Mouse (Mus musculus) kidney, embryonic 15.5 days (tissue): ENCODE data around the gene Gins2. TPM values are rescaled to one million over a fixed set of nuclear protein-coding genes. Genes with fewer than 3 reads are reported as not detected.

Experiments used
- ATAC-seq: fragments of 200-750 bp; cut with Nextera tagmentation; replicated peaks from 2 replicates; pipeline ENCODE4 v1.8.0; 2017; ENCODE audit warnings: moderate TSS enrichment; ENCODE audit not compliant: low FRiP score
- H3K27ac ChIP-seq: fragments of 300-500 bp; sonication (generic); 2 replicates; pipeline ENCODE4 v1.5.1; 2015; ENCODE audit warnings: mild to moderate bottlenecking, inconsistent platforms
- H3K27me3 ChIP-seq: fragments of 300-500 bp; sonication (generic); 2 replicates; pipeline ENCODE4 v1.6.1; 2015; ENCODE audit warnings: inconsistent platforms
- H3K36me3 ChIP-seq: fragments of 300-500 bp; sonication (generic); 2 replicates; pipeline ENCODE4 v1.6.1; 2015; ENCODE audit warnings: inconsistent platforms
- H3K4me1 ChIP-seq: fragments of 300-500 bp; sonication (generic); 2 replicates; pipeline ENCODE4 v1.6.1; 2015; ENCODE audit warnings: inconsistent platforms
- H3K4me2 ChIP-seq: fragments of 300-500 bp; sonication (generic); 2 replicates; pipeline ENCODE4 v1.6.1; 2015; ENCODE audit warnings: moderate library complexity, mild to moderate bottlenecking, inconsistent platforms
- H3K4me3 ChIP-seq: fragments of 300-500 bp; sonication (generic); replicated peaks from 2 replicates; pipeline ENCODE4 v1.5.1; 2015; ENCODE audit warnings: mild to moderate bottlenecking, inconsistent platforms
- H3K9ac ChIP-seq: fragments of 300-500 bp; sonication (generic); 2 replicates; pipeline ENCODE4 v1.6.1; 2015; ENCODE audit warnings: mild to moderate bottlenecking, inconsistent platforms
- H3K9me3 ChIP-seq: fragments of 300-500 bp; sonication (generic); replicated peaks from 2 replicates; pipeline ENCODE4 v1.6.1; 2016; ENCODE audit warnings: inconsistent platforms
- WGBS: fragments of 180-500 bp; shearing (Covaris S2); methylation state at CpG from one replicate; pipeline ENCODE4 v1.1.7; 2015; ENCODE audit warnings: mixed read lengths; 5-methylcytosine and 5-hydroxymethylcytosine counted together
- polyA plus RNA-seq: library from polyadenylated mRNA; unstranded; fragments of >200 nt; fragmentation: Nextera tagmentation; extraction: Ambion mirVana; gene quantifications from 2 replicates; pipeline ENCODE4 v1.2.1, GENCODE M21; 2015

Gene Gins2
- polyA plus RNA-seq, 1 experiment from 2014 or later = 107 TPM

DNA sequence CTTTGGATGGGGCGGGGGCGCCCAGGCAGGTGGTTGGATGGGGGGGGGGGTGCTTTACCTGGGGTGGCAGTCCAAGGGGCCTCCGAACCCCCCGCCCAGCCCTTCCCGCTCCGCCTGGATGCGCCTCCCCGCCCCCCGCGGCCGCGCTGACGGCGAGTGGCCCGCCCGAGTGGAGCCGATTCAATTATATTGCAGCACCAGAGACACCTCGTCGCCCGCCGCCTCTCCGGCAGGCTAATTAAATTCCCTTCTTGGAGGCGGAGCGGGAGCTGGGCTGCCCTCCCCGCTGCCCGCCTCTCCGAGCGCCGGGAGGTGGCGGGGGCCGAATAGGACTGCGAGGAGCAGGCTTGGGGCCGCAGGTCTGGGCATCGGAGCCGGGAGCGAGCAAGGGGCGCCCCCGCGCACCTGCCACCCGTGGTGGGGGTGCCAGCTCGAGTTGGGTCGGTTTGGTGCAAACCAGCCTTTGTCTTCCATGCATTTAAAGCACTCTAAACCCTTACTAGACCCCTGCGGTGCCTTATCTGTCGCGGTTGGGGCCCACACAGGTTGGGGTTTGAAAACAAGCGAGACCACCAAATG is 51.2 kb downstream of the Gins2 start:
- ATAC-seq = peak; percentile 14; the same call in 1 of the 2 replicates
- Histone ChIP-seq H3K9me3 (no peaks in the 10 kb centered on the region), H3K27ac (peak overlapping the region; percentile 95), H3K9ac (peak overlapping the region; percentile 62), H3K27me3 (peaks cover 13% of the 10 kb centered on the region; the same call in 1 of the 2 replicates), H3K4me1 (peaks cover 97% of the 10 kb centered on the region), H3K4me2 (peak overlapping the region; percentile 99), H3K36me3 (no peaks in the 10 kb centered on the region), H3K4me3 (peak overlapping the region; percentile 66)
- under 1% methylated on average over 44 of the region's 46 CpGs for WGBS

DNA sequence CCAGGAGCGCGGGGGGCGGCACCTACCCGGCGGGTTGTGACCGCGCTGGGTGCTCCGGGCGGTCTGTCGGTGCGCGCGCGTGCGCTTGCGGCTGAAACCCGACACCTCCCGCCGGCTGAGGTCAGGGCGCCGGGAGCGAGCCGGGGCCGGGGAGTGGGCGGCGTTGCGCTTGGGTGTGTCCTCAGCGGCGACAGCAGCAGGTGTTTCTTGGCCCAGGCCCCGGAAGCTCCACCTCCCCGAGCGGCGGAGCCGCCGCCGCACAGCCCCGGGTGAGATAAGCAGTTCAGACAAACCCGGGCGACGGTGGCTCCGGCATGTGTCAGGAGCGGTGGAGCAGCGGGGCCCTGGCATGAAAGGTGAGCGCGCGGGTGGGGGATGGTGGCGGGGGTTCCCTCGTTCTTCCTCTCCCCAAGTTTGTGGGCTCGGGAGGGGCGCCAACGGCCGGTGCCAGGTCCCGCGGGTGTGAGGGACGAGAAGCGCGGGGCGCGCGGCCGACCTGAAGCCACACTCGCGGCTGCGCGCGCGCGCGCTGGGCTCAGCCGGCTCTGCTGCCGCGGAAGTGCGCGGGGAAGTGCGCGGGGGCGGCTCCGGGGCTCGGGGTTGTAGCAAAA is 51.8 kb downstream of the Gins2 start:
- peaks cover 13% of the 10 kb centered on the region; the same call in 1 of the 2 replicates for H3K27me3 ChIP-seq
- WGBS = under 1% methylated on average over 73 of the region's 79 CpGs
- H3K4me3 ChIP-seq = peak overlapping the region; percentile 66
- peak overlapping the region; percentile 62 for H3K9ac ChIP-seq
- H3K9me3 ChIP-seq = no peaks in the 10 kb centered on the region
- ATAC-seq = peak; percentile 67
- H3K36me3 ChIP-seq = no peaks in the 10 kb centered on the region
- peak overlapping the region; percentile 99 for H3K4me2 ChIP-seq
- peak overlapping the region; percentile 95 for H3K27ac ChIP-seq
- H3K4me1 ChIP-seq = peaks cover 97% of the 10 kb centered on the region

DNA sequence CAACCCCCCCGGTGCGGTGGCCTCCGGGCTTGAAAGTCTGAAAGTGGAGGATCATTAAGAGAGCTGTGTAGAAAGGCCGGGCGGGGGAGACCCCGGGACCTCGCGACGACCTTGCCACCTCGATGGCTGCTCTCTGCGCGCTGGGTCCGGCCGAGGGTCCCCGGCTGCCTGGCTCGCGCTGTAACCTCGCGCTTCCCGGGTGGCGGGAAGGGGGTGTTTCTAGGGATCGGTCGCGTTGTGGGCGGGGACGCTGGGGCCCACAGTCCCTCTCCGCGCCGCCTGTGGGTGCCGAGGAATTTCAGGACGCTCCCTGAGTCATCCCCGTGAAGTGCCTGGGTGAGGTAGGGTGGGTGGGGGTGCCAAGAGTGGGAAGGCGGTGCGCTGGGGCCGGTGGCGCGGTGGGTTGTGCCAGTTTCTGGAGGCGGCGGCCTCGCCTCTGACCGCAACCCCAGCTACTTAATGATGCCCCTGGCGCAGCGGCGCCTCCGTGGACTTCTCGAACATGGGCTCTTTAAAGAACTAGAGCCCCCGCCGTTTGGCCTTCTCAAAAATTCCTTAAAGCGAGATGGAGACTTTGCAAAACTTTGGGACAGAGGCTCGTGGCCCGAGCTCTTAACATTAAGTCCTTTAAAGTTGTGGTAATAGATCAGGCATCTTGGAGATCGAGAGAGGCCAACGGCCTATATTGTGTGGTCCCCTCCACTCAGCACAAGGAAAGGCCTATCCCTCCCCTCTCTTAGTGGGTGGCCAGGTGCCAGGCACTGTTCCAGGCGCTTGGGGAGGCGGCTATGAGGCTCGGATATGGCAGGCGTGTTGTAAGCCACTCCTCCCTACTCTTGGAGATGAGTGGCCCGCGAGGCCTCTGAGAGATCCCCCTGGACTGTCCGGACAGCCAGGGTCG is 52.5 kb downstream of the Gins2 start:
- Histone ChIP-seq H3K4me3 (peak overlapping the region; percentile 66), H3K4me1 (peaks cover 98% of the 10 kb centered on the region), H3K9me3 (no peaks in the 10 kb centered on the region), H3K9ac (peak overlapping the region; percentile 62), H3K27me3 (peaks cover 13% of the 10 kb centered on the region; the same call in 1 of the 2 replicates), H3K4me2 (peak overlapping the region; percentile 99), H3K36me3 (no peaks in the 10 kb centered on the region), H3K27ac (peak overlapping the region; percentile 95)
- ATAC-seq = peak; percentile 33
- WGBS = under 1% methylated on average over 57 of the region's 61 CpGs

DNA sequence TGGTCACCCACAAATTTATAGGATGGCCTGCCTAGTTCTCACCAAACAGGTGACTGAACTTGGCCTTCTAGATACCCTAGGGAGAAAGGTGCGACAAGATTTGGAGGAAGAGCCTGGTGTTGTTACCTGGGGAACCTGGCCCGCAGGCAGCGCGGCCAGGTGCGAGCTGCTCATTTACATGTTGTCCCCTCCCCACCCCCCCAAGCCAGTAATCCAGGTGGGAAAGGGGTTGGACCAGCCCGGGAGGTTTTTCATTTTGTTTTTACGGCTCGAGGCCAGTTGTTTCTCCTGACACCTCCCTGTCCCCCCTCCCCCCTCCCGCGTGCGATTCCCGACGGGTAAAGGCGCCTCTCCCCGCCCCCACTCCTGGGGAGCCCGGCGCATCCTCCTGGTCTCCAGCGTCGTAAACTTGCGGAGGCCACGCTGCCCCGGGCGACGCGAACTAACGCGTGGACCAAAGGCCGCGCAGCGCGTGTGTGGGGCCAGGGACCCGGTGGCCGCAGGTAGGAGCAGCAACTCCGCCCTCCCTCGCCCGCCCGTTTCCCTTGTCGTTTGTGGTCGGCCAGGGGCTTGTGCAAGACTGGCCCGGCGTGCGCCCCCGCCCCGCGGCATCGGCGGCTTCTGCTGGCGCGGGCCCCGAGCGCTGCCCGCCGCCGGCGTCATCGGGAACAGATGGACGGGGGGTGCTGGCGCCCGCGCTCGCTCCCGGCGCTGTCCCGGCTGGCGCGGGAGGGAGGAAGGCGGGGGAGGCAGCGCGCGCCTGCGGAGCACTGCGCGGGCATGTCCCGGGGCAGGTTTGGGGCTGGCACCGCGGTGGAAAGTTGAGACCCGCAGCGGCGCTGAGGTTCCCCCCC is 53.4 kb downstream of the Gins2 start:
- ATAC-seq = no peak
- WGBS = under 1% methylated on average over 77 of the region's 79 CpGs

DNA sequence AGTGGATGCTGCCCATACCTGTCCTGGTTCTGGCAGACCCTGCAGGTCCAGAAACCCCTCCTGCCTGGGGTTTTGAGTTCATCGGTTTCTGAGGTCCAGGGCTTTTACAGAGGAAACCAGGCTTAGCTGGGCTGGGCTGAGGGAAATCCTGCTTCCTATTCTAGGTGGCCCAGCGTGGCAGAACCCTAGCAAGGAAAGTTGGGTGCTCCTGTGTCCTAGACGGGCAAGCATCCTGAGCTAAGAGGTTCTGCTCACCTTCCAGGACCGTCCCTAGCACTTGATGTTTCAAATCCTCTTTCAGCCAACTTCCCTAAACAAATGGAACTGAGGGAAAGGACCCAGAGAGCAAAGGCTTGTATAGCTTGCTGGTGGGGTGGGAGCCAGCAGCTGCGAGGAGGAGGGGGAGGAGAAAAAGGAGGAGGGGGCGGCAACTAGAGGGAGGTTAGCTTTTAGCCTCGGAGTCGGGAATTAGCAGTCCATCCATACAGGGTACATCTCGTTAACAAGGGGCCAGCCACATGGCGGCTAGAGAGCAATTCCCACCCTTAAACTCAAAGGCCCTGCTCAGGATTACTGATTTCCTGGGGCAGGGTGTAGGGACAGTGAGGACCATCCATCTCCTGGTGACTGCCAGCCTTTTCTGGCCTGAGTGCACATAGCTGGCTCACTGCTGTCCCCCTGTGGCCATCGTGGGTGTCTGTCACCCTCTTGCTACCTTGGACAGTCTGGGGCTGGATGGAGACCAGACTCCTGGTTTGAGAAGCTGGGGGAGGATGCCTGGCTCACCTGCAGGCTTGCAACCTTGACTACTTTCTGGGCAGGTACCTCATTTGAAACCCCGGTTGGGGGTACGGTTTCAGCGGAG is 54.4 kb downstream of the Gins2 start:
- 12% methylated on average over 14 of the region's 14 CpGs for WGBS
- Histone ChIP-seq H3K4me1 (peaks cover 88% of the 10 kb centered on the region), H3K36me3 (no peaks in the 10 kb centered on the region), H3K27me3 (peaks cover 13% of the 10 kb centered on the region; the same call in 1 of the 2 replicates), H3K9me3 (no peaks in the 10 kb centered on the region), H3K9ac (no peak overlapping the region), H3K4me3 (no peak overlapping the region), H3K4me2 (peak overlapping the region; percentile 99), H3K27ac (no peak overlapping the region; the same call in 1 of the 2 replicates)
- peak; percentile 52 for ATAC-seq

More for the DNA sequence above, 53.4 kb downstream of the Gins2 start:
- Histone ChIP-seq H3K4me3 (peak overlapping the region; percentile 66), H3K9me3 (no peaks in the 10 kb centered on the region), H3K36me3 (no peaks in the 10 kb centered on the region), H3K27me3 (peaks cover 13% of the 10 kb centered on the region; the same call in 1 of the 2 replicates), H3K4me1 (peaks cover 97% of the 10 kb centered on the region), H3K27ac (peak overlapping the region; percentile 95), H3K9ac (peak overlapping the region; percentile 62), H3K4me2 (peak overlapping the region; percentile 99)

DNA sequence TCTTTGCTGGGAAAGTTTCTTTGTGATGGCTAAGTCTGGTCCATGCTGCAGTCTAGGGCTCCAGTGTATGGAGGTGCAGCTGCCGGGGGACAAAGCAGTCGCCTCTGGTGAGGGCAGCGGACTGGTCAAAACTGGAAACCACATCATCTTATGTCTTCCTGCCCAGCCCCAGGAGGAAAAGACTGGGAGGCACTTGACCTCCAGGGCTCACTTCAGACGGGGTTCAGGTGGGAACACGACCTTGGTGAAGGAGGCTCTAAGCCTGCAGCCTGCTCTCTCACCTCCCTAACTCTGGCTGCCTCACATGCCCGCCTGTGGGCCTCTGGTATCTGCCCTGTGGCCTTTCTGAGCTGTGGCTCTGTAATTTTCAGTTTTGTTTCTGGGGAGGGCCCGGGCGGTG is 55.0 kb downstream of the Gins2 start:
- H3K4me1 ChIP-seq = peaks cover 85% of the 10 kb centered on the region
- no peak for ATAC-seq
- H3K4me3 ChIP-seq = no peak overlapping the region
- H3K9me3 ChIP-seq = no peaks in the 10 kb centered on the region
- no peaks in the 10 kb centered on the region for H3K36me3 ChIP-seq
- no peak overlapping the region for H3K27ac ChIP-seq
- peaks cover 13% of the 10 kb centered on the region; the same call in 1 of the 2 replicates for H3K27me3 ChIP-seq
- H3K9ac ChIP-seq = no peak overlapping the region
- WGBS = 41% methylated on average over 8 of the region's 8 CpGs
- H3K4me2 ChIP-seq = no peak overlapping the region

DNA sequence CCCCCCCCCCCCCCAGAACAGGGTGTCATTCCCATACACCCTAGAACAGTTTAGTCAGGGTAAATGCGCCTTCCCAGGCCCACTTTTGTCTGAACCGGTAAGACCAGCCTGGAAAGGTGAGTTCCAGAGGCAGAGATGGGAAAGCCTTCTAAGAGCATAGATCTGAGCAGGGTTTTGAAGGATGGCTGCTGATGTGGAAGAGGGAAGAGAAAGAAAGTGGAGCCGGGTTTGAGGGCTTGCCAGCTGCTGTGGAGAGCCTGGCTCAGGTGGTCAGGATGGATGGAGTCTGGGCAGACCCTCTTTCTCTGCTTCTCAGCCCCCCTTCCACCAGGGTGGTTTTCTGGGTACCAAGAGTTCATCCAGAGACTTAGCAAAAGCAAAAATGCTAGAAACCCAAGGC is 55.7 kb downstream of the Gins2 start:
- ATAC-seq = no peak
- H3K9me3 ChIP-seq = no peaks in the 10 kb centered on the region
- peaks cover 13% of the 10 kb centered on the region; the same call in 1 of the 2 replicates for H3K27me3 ChIP-seq
- H3K36me3 ChIP-seq = no peaks in the 10 kb centered on the region
- 47% methylated on average over 3 of the region's 3 CpGs for WGBS
- peaks cover 85% of the 10 kb centered on the region for H3K4me1 ChIP-seq
- peak overlapping the region; percentile 74 for H3K27ac ChIP-seq
- no peak overlapping the region; the same call in 1 of the 2 replicates for H3K4me3 ChIP-seq
- H3K4me2 ChIP-seq = peak overlapping the region; percentile 44; the same call in 1 of the 2 replicates
- no peak overlapping the region; the same call in 1 of the 2 replicates for H3K9ac ChIP-seq

DNA sequence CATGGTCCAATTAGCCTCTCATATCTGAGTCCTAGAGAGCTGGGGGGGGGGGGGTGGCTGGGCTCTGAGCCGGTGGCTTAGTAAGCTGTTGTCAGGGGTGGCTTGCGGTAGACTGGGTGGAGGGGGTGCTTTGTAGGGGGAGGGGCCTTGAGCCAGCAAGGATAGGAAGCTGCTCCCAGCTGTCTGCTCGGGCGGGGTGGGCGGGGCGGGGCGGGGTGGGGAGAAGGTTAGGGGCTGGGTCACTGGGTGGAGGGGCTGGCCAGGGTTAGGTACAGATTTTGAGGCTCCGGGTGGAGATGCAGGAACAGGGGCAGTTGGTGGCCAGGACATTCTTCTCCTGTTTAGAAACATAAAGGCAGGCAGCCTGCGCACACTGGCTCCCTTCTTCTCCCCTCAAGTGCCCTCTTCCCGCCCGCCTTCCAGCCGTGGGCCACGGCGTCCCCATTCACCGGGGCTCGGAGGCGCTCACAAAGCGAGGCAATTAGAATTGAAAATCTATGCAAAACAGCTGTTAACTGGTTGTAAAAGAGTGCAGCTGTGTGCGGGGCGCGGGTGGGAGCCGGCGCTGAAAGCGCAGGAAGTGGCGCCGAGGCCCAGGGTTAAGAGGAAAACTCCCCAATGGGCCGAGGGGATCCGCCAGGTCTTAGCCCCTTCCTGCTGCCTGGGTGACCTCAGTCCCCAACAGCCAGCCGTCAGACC is 56.4 kb downstream of the Gins2 start:
- H3K4me3 ChIP-seq = no peak overlapping the region; the same call in 1 of the 2 replicates
- no peaks in the 10 kb centered on the region for H3K36me3 ChIP-seq
- H3K4me1 ChIP-seq = peaks cover 85% of the 10 kb centered on the region
- H3K27me3 ChIP-seq = peaks cover 13% of the 10 kb centered on the region; the same call in 1 of the 2 replicates
- 5% methylated on average over 29 of the region's 29 CpGs for WGBS
- no peak for ATAC-seq
- peak overlapping the region; percentile 44 for H3K4me2 ChIP-seq
- no peak overlapping the region; the same call in 1 of the 2 replicates for H3K9ac ChIP-seq
- H3K9me3 ChIP-seq = no peaks in the 10 kb centered on the region
- H3K27ac ChIP-seq = peak overlapping the region; percentile 74

DNA sequence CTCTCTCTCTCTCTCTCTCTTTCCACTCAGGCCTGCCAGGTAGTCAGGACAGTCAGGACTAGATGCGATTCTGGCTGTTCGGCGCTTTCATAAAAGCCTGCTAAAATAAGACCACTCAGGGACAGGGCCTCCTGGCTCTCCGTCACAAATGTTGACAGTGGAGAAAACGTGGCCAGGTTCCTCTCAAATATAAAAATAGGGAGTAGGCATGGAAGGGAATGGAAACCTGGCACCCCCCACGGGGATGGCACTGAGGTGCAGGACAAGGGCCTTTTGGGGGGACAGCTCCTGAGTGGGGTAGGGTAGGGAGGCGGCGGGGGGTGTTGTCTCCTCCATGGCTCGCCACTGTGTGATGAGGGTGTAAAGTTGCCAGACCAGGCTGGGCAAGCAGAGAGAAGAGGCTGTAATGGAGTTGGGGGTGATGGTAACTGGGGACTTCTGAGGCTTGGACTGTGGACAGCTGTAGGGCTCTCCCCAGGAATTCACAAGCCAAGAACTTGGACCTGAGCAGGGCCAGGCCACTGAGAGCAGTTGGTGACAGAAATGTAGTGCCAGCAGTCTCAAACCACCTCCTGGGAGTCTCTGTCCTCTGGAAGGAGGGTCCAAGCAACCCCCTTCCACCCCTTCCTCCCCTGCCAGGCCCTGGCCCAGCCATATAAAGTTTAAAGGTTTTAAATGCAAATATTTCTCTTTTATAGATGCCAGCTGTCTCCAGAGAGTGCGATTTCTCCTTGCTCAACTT is 57.2 kb downstream of the Gins2 start:
- H3K4me3 ChIP-seq = no peak overlapping the region
- no peak overlapping the region for H3K9ac ChIP-seq
- peak overlapping the region; percentile 44 for H3K4me2 ChIP-seq
- H3K27me3 ChIP-seq = peaks cover 13% of the 10 kb centered on the region; the same call in 1 of the 2 replicates
- H3K36me3 ChIP-seq = no peaks in the 10 kb centered on the region
- H3K4me1 ChIP-seq = peaks cover 85% of the 10 kb centered on the region
- H3K27ac ChIP-seq = peak overlapping the region; percentile 61
- H3K9me3 ChIP-seq = no peaks in the 10 kb centered on the region
- no peak for ATAC-seq
- WGBS = 49% methylated on average over 10 of the region's 10 CpGs
